Mouse (Mus musculus) stomach, postnatal 0 days (tissue): ENCODE data around the gene Rnf19b.

Experiments
- CTCF ChIP-seq: IDR thresholded peaks from 2 replicates; pipeline ENCODE4 v1.5.1; 2016; ENCODE audit warnings: antibody characterized with exemption, low read depth, mild to moderate bottlenecking, moderate library complexity
- EP300 ChIP-seq: optimal IDR thresholded peaks from 2 replicates; pipeline ENCODE3; 2016; ENCODE audit warnings: antibody characterized with exemption

DNA sequence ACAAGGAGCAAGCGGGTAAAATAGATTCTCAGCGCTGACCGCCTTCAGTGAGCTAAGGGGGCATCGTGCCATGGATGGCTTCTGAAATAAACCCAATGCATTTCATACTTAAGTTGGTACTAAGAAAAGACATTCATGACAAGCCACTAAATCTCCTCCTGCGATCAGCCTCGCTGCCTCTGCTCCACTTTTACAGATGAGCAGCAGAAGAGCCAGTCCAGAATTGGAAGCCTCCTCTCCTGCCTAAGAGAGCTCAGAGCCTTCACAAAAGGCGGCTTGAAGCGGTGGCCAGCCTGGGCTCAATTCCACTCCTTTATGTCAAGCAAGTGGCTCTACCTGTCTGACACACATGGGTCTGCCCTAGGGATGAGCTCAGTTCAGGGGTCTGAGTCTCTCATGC, 58.6 kb downstream of the Rnf19b start:
- TF ChIP-seq CTCF (no peak), EP300 (no peak)
